Mouse (Mus musculus) testis, adult 2 months (tissue): Measurements from ENCODE around the gene Ctsc. TPM values are rescaled to one million over a fixed set of nuclear protein-coding genes. Genes with fewer than 3 reads are reported as not detected.
"Not testable (repeated sequence)": the region's sequence is repeated elsewhere in the genome, so short reads cannot be mapped to it uniquely, and the experiment has no call there.

Source experiments
- H3K27ac ChIP-seq: fragments of 200-500 bp; 2 replicates; pipeline ENCODE4 v1.5.1; 2012; ENCODE audit warnings: low read depth, low read length; ENCODE audit not compliant: control insufficient read depth, insufficient read depth
- H3K27me3 ChIP-seq: fragments of 200-500 bp; 2 replicates; pipeline ENCODE4 v1.6.1; 2012; ENCODE audit warnings: mild to moderate bottlenecking, low read length, moderate library complexity; ENCODE audit not compliant: control insufficient read depth, insufficient read depth
- H3K36me3 ChIP-seq: fragments of 200-500 bp; 2 replicates; pipeline ENCODE4 v1.6.1; 2012; ENCODE audit warnings: mild to moderate bottlenecking, low read length; ENCODE audit not compliant: control insufficient read depth, insufficient read depth
- H3K4me1 ChIP-seq: fragments of 200-500 bp; 2 replicates; pipeline ENCODE4 v1.6.1; 2012; ENCODE audit warnings: low read length; ENCODE audit not compliant: control insufficient read depth, insufficient read depth
- H3K4me3 ChIP-seq: fragments of 200-500 bp; 2 replicates; pipeline ENCODE4 v1.5.1; 2012; ENCODE audit warnings: low read depth, mild to moderate bottlenecking, low read length, moderate library complexity, mixed read lengths; ENCODE audit not compliant: control insufficient read depth
- CTCF ChIP-seq: fragments of 200-500 bp; IDR thresholded peaks from 2 replicates; pipeline ENCODE4 v1.5.1; 2012; ENCODE audit warnings: low read depth, mild to moderate bottlenecking, inconsistent platforms, low read length, moderate library complexity; ENCODE audit not compliant: control insufficient read depth, insufficient read depth, insufficient replicate concordance
- POLR2A ChIP-seq: fragments of 200-500 bp; IDR thresholded peaks from 2 replicates; pipeline ENCODE4 v1.6.1; 2012; ENCODE audit warnings: low read depth, mild to moderate bottlenecking, inconsistent platforms, low read length, moderate library complexity; ENCODE audit not compliant: control insufficient read depth
- polyA plus RNA-seq: library from polyadenylated mRNA; depleted of rRNA; stranded (reverse); fragments of >200 nt; gene quantifications from 2 replicates; pipeline ENCODE4 v1.2.3, GENCODE M21; 2012; rRNA removed

The Ctsc gene
- 2.3 and 2.4 TPM in 2 replicates for polyA plus RNA-seq

- H3K27me3 ChIP-seq, result no peaks in the 10 kb centered on the region
- TF ChIP-seq POLR2A, result 0 out of 2 replicates have a peak, but pooled peaks have one; percentile 21
- TF ChIP-seq CTCF, result no peak
- H3K4me3 ChIP-seq, result peak within 1 kb of the TSS; percentile 66
- H3K27ac ChIP-seq, result no peak within 1 kb of the TSS
- H3K36me3 ChIP-seq, result no peaks in the 10 kb centered on the region
- peaks cover 5% of the 10 kb centered on the region for H3K4me1 ChIP-seq
Observed at GRCm38 (mm10) chr7:88277858-88278627, at the start of gene Ctsc. Ctsc (plus strand) TSS chr7:88278085.

DNA sequence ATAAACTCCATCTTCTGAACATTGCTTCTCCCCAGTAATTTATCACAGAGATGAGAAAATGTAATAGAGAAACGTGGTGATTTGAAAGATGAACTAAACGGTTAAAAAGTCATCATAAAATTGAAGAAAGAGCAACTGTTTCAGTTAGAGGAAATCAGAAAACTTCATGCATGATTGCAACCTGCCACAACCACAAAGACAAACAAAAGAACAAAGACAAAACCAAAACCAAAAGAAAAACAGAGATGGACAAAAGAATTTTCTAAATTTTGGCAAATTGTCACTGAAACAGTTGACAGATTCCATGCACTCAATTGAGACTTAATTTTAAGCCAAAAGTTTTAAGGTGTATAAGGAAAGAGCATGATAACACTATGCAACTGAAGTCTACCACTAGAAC is 48.8 kb upstream of the Ctsc start:
- no peaks in the 10 kb centered on the region for H3K4me1 ChIP-seq
- TF ChIP-seq POLR2A, result no peak
- H3K4me3 ChIP-seq, result no peak overlapping the region
- H3K27me3 ChIP-seq, result no peaks in the 10 kb centered on the region
- no peak overlapping the region for H3K27ac ChIP-seq
- no peaks in the 10 kb centered on the region for H3K36me3 ChIP-seq

DNA sequence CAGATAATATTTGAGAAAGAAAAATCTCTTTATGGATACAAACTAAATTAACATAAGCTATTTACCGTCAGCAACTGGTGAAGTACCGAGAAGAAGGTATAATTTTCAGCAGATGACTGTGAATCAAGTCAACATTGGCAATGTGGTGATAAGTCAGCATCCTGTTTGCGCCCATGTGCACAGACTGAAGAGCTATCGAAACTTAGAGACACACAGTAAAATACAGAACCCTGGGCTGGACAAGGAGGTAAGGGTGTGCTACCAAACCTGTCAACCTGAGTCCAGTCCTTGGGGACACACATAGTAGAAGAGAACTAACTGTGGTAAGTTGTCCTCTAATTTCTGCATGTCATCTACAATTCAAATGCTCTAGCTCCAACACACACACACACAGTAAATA is 47.8 kb upstream of the Ctsc start:
- no peaks in the 10 kb centered on the region for H3K27me3 ChIP-seq
- TF ChIP-seq POLR2A, result no peak
- no peaks in the 10 kb centered on the region for H3K4me1 ChIP-seq
- H3K27ac ChIP-seq, result no peak overlapping the region
- H3K4me3 ChIP-seq, result no peak overlapping the region
- no peaks in the 10 kb centered on the region for H3K36me3 ChIP-seq

DNA sequence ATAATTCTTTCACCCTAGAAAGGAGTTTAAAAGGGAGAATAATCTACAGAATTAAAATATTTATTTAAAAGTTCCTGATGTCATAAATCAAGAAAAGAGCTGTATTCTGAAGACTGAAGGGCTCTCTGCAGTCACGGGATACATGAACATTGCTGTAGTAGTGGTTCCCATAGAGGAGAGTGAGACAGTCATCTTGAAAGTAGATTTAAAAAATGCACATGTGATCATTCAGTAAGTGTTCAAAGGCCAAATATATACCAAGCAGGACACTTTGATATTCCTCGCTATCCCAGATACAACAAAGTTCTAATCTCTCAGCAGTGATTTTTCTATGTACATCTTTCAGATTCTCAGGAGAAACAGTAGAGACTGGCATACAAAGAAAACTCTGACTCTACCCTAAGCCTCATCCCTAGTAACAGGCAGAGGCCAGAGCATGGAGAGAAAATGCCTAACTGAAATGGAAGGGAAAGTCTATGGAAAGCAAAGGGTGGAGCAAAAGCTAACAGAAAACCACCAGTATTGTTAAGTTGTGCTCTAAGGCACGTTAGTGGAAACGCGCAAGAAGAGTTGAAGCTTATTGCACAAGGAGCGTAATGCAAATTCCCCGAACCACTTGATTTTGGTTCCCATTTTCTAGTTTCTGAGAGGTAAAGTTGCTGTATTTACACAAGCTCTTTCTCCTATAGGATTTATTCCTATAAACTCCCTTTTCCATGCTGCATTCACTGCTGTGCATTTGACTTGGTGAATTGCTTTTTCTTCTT is 46.9 kb upstream of the Ctsc start:
- Histone ChIP-seq H3K36me3 (no peaks in the 10 kb centered on the region), H3K4me3 (no peak overlapping the region), H3K4me1 (no peaks in the 10 kb centered on the region), H3K27me3 (no peaks in the 10 kb centered on the region), H3K27ac (no peak overlapping the region)
- no peak for TF ChIP-seq CTCF
- no peak for TF ChIP-seq POLR2A

DNA sequence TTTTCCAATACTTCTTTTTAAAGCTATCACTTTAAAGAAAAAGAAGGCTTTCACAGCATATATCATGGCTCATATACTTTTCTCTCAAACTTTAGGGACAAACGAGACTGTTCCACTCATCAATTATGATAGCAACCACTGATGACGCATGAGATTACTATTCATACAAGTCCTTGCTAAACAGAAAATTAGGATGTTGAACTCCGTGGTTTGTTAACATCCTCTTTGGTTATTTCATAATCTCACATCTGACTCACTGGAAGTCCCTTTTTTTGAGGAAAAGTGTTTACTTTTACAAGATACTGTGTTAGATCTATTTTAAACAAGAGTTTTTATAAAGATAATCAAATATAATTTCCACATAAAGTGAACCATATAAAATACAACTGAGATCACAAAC is 34.8 kb upstream of the Ctsc start:
- no peak overlapping the region for H3K27ac ChIP-seq
- H3K36me3 ChIP-seq, result no peaks in the 10 kb centered on the region
- TF ChIP-seq POLR2A (no peak), CTCF (no peak)
- H3K4me3 ChIP-seq, result no peak overlapping the region
- no peaks in the 10 kb centered on the region for H3K27me3 ChIP-seq
- no peaks in the 10 kb centered on the region for H3K4me1 ChIP-seq

DNA sequence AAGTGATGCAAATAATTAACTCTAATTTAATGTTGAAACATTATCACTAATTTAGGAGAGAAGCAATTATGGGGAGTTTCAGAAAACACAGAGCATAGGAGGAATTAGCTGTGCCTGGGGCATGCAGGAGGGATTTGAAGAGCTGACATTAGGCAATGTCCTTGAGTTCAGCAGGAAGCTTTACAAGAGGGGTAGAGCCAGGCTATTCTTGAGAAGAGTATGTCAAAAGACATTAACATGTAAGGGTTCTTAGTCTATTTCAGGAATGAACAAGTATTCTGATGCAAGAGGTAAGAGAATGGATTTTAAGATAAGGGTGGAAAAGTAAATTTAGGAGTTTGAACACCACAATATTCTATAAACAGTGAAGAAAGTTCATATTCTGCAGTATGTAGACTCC is 33.4 kb upstream of the Ctsc start:
- Histone ChIP-seq H3K27ac (no peak overlapping the region), H3K4me1 (no peaks in the 10 kb centered on the region), H3K36me3 (no peaks in the 10 kb centered on the region), H3K4me3 (no peak overlapping the region), H3K27me3 (no peaks in the 10 kb centered on the region)
- TF ChIP-seq POLR2A, result no peak
- TF ChIP-seq CTCF, result no peak

DNA sequence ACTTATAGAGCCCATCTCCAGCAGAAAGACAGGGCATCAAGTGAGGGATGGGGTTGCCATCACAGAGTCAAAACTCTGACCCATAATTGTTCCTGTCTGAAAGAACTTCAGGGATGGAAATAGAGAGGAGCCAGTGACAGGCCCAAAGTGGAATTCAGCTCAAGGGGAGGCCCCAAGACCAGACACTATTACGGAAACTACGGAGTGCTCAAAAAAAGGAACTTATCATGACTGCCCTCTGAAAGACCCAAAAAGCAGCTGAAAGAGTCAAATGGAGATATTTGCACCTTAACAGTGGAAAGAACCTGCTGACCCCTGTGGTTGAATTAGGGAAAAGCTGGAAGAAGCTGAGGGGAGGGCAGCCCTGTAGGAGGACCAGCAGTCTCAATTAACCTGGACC is 27.5 kb upstream of the Ctsc start:
- not testable (repeated sequence) for H3K27ac ChIP-seq, H3K4me1 ChIP-seq, H3K36me3 ChIP-seq, H3K4me3 ChIP-seq, H3K27me3 ChIP-seq
